Mouse (Mus musculus) mammary gland, adult 2 months (tissue): ENCODE results near the gene Ccnt2. TPM values are rescaled to one million over a fixed set of nuclear protein-coding genes. Genes with fewer than 3 reads are reported as not detected.

Source experiments
- polyA plus RNA-seq: library from polyadenylated mRNA; depleted of rRNA; stranded (reverse); fragments of >200 nt; gene quantifications from 2 replicates; pipeline ENCODE4 v1.2.3, GENCODE M21; 2012; ENCODE audit warnings: low replicate concordance; rRNA removed

Gene Ccnt2
- 18.3 and 35.5 TPM in 2 replicates for polyA plus RNA-seq

DNA sequence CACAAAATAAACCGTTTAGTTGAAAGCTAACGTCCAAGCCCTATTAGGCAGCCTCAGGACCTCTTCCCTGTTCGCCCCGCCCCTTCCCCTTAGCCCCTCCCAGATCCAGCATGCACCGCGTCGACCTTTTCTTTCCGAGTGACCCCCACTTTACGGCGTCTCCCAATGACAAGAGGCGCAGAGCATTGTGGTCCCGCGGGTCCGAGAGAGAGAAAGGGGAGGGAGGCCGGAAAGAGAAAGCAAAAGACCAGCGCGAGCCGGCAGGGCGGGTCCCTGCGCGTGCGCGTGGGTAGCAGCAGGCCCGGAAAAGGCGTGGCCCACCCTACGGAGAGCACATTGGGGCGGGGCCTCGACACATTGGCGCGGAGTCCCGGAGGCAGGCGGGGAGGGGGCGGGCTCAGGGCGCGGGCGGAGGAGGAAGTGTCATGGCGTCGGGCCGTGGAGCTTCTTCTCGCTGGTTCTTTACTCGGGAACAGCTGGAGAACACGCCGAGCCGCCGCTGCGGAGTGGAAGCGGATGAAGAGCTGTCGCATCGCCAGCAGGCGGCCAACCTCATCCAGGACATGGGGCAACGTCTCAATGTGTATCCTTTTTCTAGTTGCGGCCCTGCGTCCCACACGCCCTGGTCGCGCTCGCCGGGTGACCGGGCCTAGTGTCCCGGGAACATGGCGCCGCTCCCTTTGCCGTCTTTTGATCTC lies at the start of gene Ccnt2:
Ccnt2 (plus strand) TSS at position 362 of the 698 bp plus-strand sequence.

DNA sequence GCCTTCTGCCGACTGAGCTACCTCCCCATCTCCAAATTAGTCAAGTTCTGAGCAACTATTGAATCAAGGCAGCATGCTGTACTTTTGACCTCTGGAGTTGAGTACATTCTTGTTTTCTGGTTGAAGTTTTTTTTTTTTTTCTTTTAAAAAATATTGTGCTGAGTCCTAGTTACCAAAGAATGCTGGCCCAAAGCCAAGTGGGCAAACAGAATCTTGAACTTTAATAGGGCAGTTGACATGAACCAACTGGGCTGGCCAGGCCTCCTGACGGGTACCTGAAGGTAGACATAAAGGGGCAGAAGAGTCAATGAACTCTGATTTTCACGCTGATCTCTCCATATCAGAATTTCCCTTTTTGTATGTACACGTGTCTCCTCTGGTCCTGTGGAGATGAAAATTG lies 44.9 kb upstream of the Ccnt2 start, which contains the start of gene Acmsd:
Acmsd (plus strand) TSS at position 318 of the 400 bp plus-strand sequence.

DNA sequence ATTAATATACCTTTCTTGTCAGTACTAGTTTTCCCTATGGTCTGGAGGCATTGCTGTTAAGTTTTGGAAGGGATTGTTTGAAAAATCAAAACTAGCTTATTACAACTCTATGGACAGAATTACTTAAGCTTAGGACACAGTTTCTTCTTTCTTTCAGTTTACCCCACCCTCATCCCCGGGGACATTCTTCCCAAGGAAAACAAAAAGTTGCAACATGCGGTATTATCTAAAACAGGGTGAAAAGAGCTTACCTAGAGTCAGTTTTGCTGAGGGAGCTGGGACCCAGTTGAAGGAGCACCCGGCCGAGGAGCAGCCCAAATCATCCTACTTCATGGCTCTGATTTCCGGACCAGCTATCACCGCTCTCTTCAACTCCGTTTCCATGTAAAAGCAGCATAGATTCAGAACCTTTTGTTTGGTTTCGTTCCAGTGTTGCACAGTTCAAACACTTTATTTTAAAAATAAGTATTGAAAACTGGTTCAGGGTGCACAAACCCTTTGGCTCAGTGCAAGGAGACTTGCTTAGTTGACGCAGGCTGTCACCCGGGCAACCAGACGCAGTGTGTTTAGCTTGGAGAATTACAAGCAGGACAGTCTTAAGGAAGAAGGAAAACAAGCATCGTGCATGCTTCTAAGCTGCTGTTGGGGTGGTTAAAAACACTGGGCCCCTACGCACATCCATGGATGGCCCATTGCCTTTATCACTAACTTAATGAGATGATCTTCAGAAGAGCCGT lies 80.7 kb downstream of the Ccnt2 start, which contains the start of gene Map3k19:
Map3k19 (minus strand) TSS at position 546 of the 737 bp plus-strand sequence.

Other genes with a start within 250 kb of the Ccnt2 start
- gene Tmem163, start 94.6 kb upstream of the Ccnt2 start, polyA plus RNA-seq = 1.4 and 6.9 TPM in 2 replicates
- not detected in 2 replicates for gene Acmsd, start 44.8 kb upstream of the Ccnt2 start, polyA plus RNA-seq
- 0.89 and 0.97 TPM in 2 replicates for gene Map3k19, start 80.9 kb downstream of the Ccnt2 start, polyA plus RNA-seq
- 15.1 and 22.0 TPM in 2 replicates for gene Rab3gap1, start 94.6 kb downstream of the Ccnt2 start, polyA plus RNA-seq